Mouse (Mus musculus) urinary bladder, postnatal 10 days (tissue): ENCODE data around the gene D430041D05Rik.
"Not testable (repeated sequence)": the region's sequence is repeated elsewhere in the genome, so short reads cannot be mapped to it uniquely, and the experiment has no call there.

Experiments
- DNase-seq: peaks from one replicate; pipeline ENCODE4 v3.0.0; 2022; ENCODE audit warnings: low spot score

Gene D430041D05Rik

GRCm38 (mm10) chr2:104117173-104117572, 293.6 kb downstream of the D430041D05Rik start:
- not testable (repeated sequence) for DNase-seq

DNA sequence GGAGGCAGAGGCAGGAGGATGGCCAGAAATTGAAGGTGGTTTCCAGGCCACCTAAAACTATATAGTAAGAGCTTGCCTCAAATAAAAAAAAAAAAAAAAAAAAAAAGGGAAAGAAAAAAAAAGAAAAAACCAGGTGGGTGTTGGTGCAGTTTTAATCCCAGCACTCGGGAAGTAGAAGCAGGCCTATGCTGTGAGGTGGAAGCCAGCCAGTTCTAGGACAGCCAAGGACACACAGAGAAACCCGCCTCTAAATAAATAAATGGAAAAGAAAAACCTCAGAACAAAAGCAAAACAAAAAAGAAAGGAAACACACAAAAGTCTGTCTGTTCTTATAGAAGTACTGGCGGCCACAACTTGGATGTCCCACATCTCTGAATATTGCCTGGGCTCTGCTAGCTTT, 295.9 kb downstream of the D430041D05Rik start:
- no peak for DNase-seq

- not testable (repeated sequence) for DNase-seq
Measured at GRCm38 (mm10) chr2:104113563-104113962, 297.2 kb downstream of the D430041D05Rik start.

- not testable (repeated sequence) for DNase-seq
Measured at GRCm38 (mm10) chr2:104111170-104111797, 299.5 kb downstream of the D430041D05Rik start.

GRCm38 (mm10) chr2:104110031-104110430, 300.8 kb downstream of the D430041D05Rik start:
- DNase-seq = no peak

- no peak for DNase-seq
Measured at GRCm38 (mm10) chr2:104109528-104109927, 301.3 kb downstream of the D430041D05Rik start.

DNA sequence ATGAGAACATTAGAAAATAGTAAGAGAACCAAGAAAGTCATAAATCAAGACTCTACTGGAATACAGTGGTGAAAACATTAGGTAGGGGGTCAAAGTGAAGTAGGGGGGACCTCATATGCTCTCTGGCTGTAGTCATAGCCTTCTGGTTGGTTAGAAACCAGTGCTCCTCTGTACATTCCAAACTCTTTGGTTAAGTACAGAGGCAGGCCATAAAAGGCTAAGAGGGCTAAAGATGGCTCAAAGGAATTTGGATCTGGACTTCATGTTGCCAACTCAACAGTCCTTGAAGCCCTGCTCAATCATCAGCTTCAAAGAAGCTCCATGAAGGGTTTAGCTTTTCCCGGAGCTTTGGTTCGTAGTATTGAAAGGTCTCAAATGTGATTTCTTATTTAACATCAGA, 301.8 kb downstream of the D430041D05Rik start:
- not testable (repeated sequence) for DNase-seq

DNA sequence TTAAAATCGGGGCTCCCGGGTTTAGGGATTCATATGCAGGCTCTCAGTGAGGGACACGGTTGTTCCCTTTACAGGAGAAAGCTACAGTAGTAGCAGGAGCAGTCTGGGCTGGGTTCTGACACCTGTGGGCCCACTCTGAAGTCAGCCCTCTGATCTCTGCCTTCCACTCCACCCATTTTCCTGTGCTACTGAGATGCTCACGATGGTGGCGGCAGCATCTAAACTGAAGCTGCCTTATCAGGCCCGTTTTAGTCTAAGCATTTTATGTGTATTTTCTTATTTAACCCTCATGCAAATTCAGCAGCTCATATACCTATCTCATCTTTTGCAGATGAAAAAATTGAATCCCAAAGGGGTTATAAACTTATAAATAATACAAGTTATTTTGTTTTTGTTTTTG, 306.0 kb downstream of the D430041D05Rik start:
- DNase-seq = no peak

DNA sequence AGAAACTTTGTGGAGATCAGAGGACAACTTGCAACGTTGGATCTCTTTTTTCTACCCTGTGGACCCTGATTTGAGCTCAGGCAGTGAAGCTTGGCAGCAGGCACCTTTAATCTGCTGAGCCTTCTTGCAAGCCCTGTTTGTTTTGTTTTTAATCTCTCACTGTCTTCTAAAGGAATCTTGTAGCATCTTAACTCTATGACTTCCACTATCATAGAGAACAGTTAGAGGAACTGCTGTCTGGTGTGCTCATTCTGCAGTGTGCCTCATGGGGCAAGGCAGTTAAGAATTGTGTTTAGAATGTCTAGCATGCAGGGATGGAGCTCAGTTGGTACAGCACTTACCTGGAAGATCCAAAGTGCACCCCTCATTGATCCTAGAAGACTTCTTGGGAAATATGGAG, 310.9 kb downstream of the D430041D05Rik start:
- DNase-seq = no peak

DNA sequence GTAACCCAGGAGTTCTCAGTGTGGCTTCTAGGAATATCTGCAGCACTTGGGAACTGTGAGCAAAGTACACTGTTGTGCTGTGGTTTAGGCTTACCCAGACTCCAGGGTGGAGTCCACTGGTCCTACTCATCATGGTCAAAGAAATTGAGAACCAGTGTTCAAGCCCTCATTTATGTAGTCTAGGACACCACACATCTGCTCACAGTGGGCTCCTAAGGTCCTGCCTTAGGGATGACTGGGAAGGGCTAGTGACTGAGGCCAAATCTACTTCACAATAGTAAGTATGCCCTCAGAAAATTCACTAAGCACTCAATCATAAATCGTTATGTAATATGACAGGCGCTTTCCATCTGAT, 311.6 kb downstream of the D430041D05Rik start:
- DNase-seq = no peak

- no peak for DNase-seq
Measured at GRCm38 (mm10) chr2:104098529-104099230, 312.1 kb downstream of the D430041D05Rik start.

- DNase-seq = not testable (repeated sequence)
Measured at GRCm38 (mm10) chr2:104097396-104097795, 313.4 kb downstream of the D430041D05Rik start.

DNA sequence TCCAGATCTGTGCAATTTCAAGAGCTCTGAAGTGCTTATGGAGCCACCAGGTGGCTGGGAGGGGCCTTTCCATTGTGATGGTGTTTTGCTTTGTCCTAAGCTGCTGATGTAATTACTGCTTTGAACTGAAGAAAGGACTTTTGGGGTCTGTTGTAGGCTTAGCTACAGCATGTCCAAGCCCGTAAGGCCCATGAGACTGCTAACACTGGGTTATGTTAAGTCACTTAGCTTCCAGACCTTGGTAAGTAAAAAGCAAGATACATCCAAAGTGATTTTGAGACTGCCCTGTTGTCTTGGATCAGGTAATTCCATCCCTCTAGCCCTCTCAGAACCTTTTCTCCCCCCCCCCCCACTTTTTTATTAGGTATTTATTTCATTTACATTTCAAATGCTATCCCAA, 314.0 kb downstream of the D430041D05Rik start:
- not testable (repeated sequence) for DNase-seq

DNA sequence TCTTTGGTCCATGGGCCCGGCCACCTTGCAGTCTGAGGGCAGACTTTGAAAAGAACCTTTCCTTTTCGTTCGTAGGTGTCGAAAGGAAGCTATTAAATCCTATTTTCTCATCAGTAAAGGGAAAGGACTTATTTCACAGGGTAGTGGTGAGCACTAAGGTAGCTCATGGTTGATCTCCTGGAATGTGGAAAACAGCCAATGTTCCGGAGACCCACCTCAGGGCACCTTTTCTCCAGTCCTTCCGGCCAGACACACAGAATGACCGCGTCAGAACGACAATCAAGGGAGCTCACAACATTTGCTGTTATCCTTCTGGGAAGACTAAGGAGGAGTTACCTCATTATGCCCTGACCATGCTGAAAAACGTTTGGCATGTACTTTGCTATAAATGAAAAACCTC, 314.6 kb downstream of the D430041D05Rik start:
- no peak for DNase-seq

GRCm38 (mm10) chr2:104095741-104096213, 315.0 kb downstream of the D430041D05Rik start, which contains the start of gene Cd59a:
Cd59a (plus strand) TSS chr2:104095801.
- DNase-seq = no peak

GRCm38 (mm10) chr2:104093305-104093704, 317.5 kb downstream of the D430041D05Rik start:
- no peak for DNase-seq
